Mouse (Mus musculus): ENCODE results near the gene Olfr568. TPM values are rescaled to one million over a fixed set of nuclear protein-coding genes. Genes with fewer than 3 reads are reported as not detected.

Gene Olfr568
- not detected for total RNA-seq (2021)
- long read RNA-seq, experiment 1, result 0 reads
- long read RNA-seq, experiment 2, result 0 reads

GRCm38 (mm10) chr7:102876822-102877221 lies at the start of gene Olfr568:
Olfr568 (plus strand) TSS chr7:102877122.
- no peak for DNase-seq (ENCODE audit: low spot score)

GRCm38 (mm10) chr7:102855807-102856206 lies 21.1 kb upstream of the Olfr568 start:
- DNase-seq (ENCODE audit: low spot score), result no peak

- no peak for DNase-seq (ENCODE audit: low spot score)
Measured at GRCm38 (mm10) chr7:102858665-102859064, 18.3 kb upstream of the Olfr568 start, which contains the start of gene Olfr566. Olfr566 (minus strand) TSS chr7:102858765.

GRCm38 (mm10) chr7:102890782-102891181 lies 13.9 kb downstream of the Olfr568 start, which contains the start of gene Olfr569:
Olfr569 (minus strand) TSS chr7:102890882.
- no peak for DNase-seq (ENCODE audit: low spot score)

- DNase-seq (ENCODE audit: low spot score), result no peak
Measured at GRCm38 (mm10) chr7:102915261-102915660, 38.3 kb downstream of the Olfr568 start.

GRCm38 (mm10) chr7:102916405-102916804 lies 39.5 kb downstream of the Olfr568 start:
- DNase-seq (ENCODE audit: low spot score), result no peak

- DNase-seq (ENCODE audit: low spot score), result no peak
Measured at GRCm38 (mm10) chr7:102917032-102917875, 40.3 kb downstream of the Olfr568 start, which contains the start of gene Olfr571. Olfr571 (minus strand) TSS chr7:102917536.

GRCm38 (mm10) chr7:102919632-102920031 lies 42.7 kb downstream of the Olfr568 start:
- DNase-seq (ENCODE audit: low spot score), result no peak

- DNase-seq (ENCODE audit: low spot score), result no peak
Measured at GRCm38 (mm10) chr7:102924109-102924508, 47.2 kb downstream of the Olfr568 start, which contains the start of gene Olfr572. Olfr572 (plus strand) TSS chr7:102924409.

- DNase-seq (ENCODE audit: low spot score), result no peak
Measured at GRCm38 (mm10) chr7:102927105-102927504, 50.2 kb downstream of the Olfr568 start.

Other genes with a start within 250 kb of the Olfr568 start
- not detected for gene Olfr554, start 238.7 kb upstream of the Olfr568 start, total RNA-seq (2021)
- gene Olfr555, start 218.3 kb upstream of the Olfr568 start, total RNA-seq (2021), result not detected
- gene Olfr556, start 212.2 kb upstream of the Olfr568 start, total RNA-seq (2021), result not detected
- 1 to 10 TPM; 3.8 to 4.5 TPM for gene Trim68, start 189.8 kb upstream of the Olfr568 start, total RNA-seq (2021)
- not detected for gene Olfr557, start 181.2 kb upstream of the Olfr568 start, total RNA-seq (2021)
- 1 to 10 TPM in 1 of 2 experiments, under 1 TPM in 1; 0.91 to 1.3 TPM for gene Olfr558, start 174.9 kb upstream of the Olfr568 start, total RNA-seq (2021)
- gene Olfr33, start 158.1 kb upstream of the Olfr568 start, total RNA-seq (2021), result not detected
- not detected for gene Olfr559, start 149.6 kb upstream of the Olfr568 start, total RNA-seq (2021)
- gene Olfr560, start 117.8 kb upstream of the Olfr568 start, total RNA-seq (2021), result not detected
- under 1 TPM; 0.21 to 0.40 TPM for gene Olfr78, start 117.7 kb upstream of the Olfr568 start, total RNA-seq (2021)
- not detected for gene Olfr561, start 105.9 kb upstream of the Olfr568 start, total RNA-seq (2021)
- not detected for gene Olfr564, start 73.6 kb upstream of the Olfr568 start, total RNA-seq (2021)
- not detected for gene Olfr566, start 18.4 kb upstream of the Olfr568 start, total RNA-seq (2021)
- gene Olfr569, start 13.8 kb downstream of the Olfr568 start, total RNA-seq (2021), result not detected
- gene Olfr570, start 17.5 kb downstream of the Olfr568 start, total RNA-seq (2021), result not detected
- not detected for gene Olfr571, start 40.4 kb downstream of the Olfr568 start, total RNA-seq (2021)
- not detected for gene Olfr572, start 47.3 kb downstream of the Olfr568 start, total RNA-seq (2021)
- not detected for gene Olfr573-ps1, start 65.5 kb downstream of the Olfr568 start, total RNA-seq (2021)
- not detected for gene Olfr574, start 71.3 kb downstream of the Olfr568 start, total RNA-seq (2021)
- not detected for gene Olfr575, start 81.7 kb downstream of the Olfr568 start, total RNA-seq (2021)
- not detected for gene Olfr576, start 85.5 kb downstream of the Olfr568 start, total RNA-seq (2021)
- gene Olfr577, start 98.8 kb downstream of the Olfr568 start, total RNA-seq (2021), result not detected
- gene Olfr578, start 112.2 kb downstream of the Olfr568 start, total RNA-seq (2021), result not detected
- gene Olfr582, start 160.9 kb downstream of the Olfr568 start, total RNA-seq (2021), result not detected
- not detected for gene Olfr583, start 174.2 kb downstream of the Olfr568 start, total RNA-seq (2021)
- gene Olfr584, start 204.8 kb downstream of the Olfr568 start, total RNA-seq (2021), result not detected
- not detected for gene Olfr585, start 220.6 kb downstream of the Olfr568 start, total RNA-seq (2021)
- not detected for gene Olfr586, start 248.5 kb downstream of the Olfr568 start, total RNA-seq (2021)

All from gastrocnemius, adult 18-20 months (tissue).